Mouse (Mus musculus) E14TG2a.4 (cell line): Measurements from ENCODE around the gene Sult4a1.

Experiments used
- CTCF ChIP-seq: conservative IDR thresholded peaks from 2 replicates; pipeline ENCODE4 v1.5.1; 2014; ENCODE audit warnings: low read length
- NANOG ChIP-seq: IDR thresholded peaks from 2 replicates; pipeline ENCODE4 v1.6.1; 2014; ENCODE audit warnings: borderline replicate concordance, low read length, mixed read lengths

DNA sequence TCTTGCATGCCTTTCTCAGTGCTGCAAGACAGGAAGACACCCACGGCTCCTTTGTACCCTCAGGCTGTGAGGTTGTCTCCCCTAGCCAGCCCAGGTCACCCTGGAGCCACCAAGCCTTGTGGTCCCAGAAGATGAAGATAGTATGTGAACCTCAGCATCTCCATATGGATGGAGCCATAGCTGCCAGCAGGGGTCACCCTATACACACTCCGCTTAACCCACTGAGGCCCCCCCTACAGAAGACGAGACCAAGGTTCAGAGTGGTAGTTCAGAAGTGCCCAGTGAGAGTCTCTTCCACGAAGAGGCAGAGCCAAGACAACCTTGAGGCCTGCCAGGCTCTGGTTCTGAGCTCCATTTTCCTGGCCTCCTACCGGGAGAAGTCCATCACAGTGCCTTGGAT, 10.2 kb upstream of the Sult4a1 start:
- TF ChIP-seq CTCF (peak; percentile 27; the same call in 1 of the 2 replicates), NANOG (no peak)
